Mouse (Mus musculus) right cerebral cortex, adult 2 months (tissue): Measurements from ENCODE around the gene Exoc2.

Source experiments
- DNase-seq, 2 experiments: peaks; one replicate each; pipeline ENCODE4 v3.0.0; 2021 to 2022; ENCODE audit warnings: low spot score in 2 of 2

Exoc2 gene

GRCm38 (mm10) chr13:30973501-30974246, at the start of gene Exoc2, which contains the start of gene Gm5447:
Gene Exoc2 (minus strand): TSS chr13:30974093.
Gene Gm5447 (plus strand): TSS chr13:30974204.
- DNase-seq: peak; percentile 80 to 87

- no peak for DNase-seq
Measured at GRCm38 (mm10) chr13:31023664-31024063, 49.8 kb upstream of the Exoc2 start.

- DNase-seq: no peak
Measured at GRCm38 (mm10) chr13:31021927-31022326, 48.0 kb upstream of the Exoc2 start.

- DNase-seq: no peak
Measured at GRCm38 (mm10) chr13:31021514-31021913, 47.6 kb upstream of the Exoc2 start.

- no peak for DNase-seq
Measured at GRCm38 (mm10) chr13:31017545-31017944, 43.7 kb upstream of the Exoc2 start.

GRCm38 (mm10) chr13:31004995-31005394, 31.1 kb upstream of the Exoc2 start:
- no peak for DNase-seq

GRCm38 (mm10) chr13:31004458-31004857, 30.6 kb upstream of the Exoc2 start:
- DNase-seq: no peak

- DNase-seq: no peak
Measured at GRCm38 (mm10) chr13:30999799-31000198, 25.9 kb upstream of the Exoc2 start.

- no peak for DNase-seq
Measured at GRCm38 (mm10) chr13:30997526-30998253, 23.8 kb upstream of the Exoc2 start.

- DNase-seq: no peak
Measured at GRCm38 (mm10) chr13:30994249-30994858, 20.5 kb upstream of the Exoc2 start.

- DNase-seq: peak; percentile 79 to 82
Measured at GRCm38 (mm10) chr13:30993819-30994218, 19.9 kb upstream of the Exoc2 start.

GRCm38 (mm10) chr13:30990233-30990632, 16.3 kb upstream of the Exoc2 start:
- no peak for DNase-seq

- no peak for DNase-seq
Measured at GRCm38 (mm10) chr13:30989710-30990109, 15.8 kb upstream of the Exoc2 start.

- DNase-seq: no peak
Measured at GRCm38 (mm10) chr13:30987686-30988085, 13.8 kb upstream of the Exoc2 start.

- no peak for DNase-seq
Measured at GRCm38 (mm10) chr13:30986934-30987455, 13.1 kb upstream of the Exoc2 start.

GRCm38 (mm10) chr13:30985598-30986466, 11.9 kb upstream of the Exoc2 start:
- peak in 1 of 2 experiments; percentile 41 for DNase-seq

- DNase-seq: peak in 1 of 2 experiments; percentile 56
Measured at GRCm38 (mm10) chr13:30985275-30985597, 11.3 kb upstream of the Exoc2 start.

GRCm38 (mm10) chr13:30981666-30982065, 7.8 kb upstream of the Exoc2 start:
- no peak for DNase-seq

GRCm38 (mm10) chr13:30978224-30978623, 4.3 kb upstream of the Exoc2 start:
- DNase-seq: peak in 1 of 2 experiments; percentile 40

GRCm38 (mm10) chr13:30976536-30977084, 2.7 kb upstream of the Exoc2 start:
- no peak for DNase-seq

GRCm38 (mm10) chr13:30974247-30974630, 346 bp upstream of the Exoc2 start:
- DNase-seq: no peak
